Mouse (Mus musculus) hematopoietic stem cell, adult 5-6 weeks (primary cell): Measurements from ENCODE around the gene Ap1s3. TPM values are rescaled to one million over a fixed set of nuclear protein-coding genes. Genes with fewer than 3 reads are reported as not detected.

Experiments used
- ATAC-seq, 2 experiments: fragments of 125-278 bp in 1 of 2; replicated peaks in 1 of 2; 2 replicates each; pipeline ENCODE4 v1.8.0; 2016 to 2017; ENCODE audit warnings: inconsistent platforms in 2 of 2, mild to moderate bottlenecking in 2 of 2, moderate number of reproducible peaks in 2 of 2, low read depth in 1 of 2, moderate TSS enrichment in 1 of 2; ENCODE audit not compliant: low FRiP score in 2 of 2, poor library complexity in 2 of 2, severe bottlenecking in 2 of 2, insufficient read depth in 1 of 2, low TSS enrichment in 1 of 2
- total RNA-seq: library from RNA; stranded (forward); fragments of 172-1452, 232-1000 nt; gene quantifications from 2 replicates; pipeline ENCODE4 v1.2.3, GENCODE M21; 2017

Gene Ap1s3
- total RNA-seq, 1 experiment from 2014 or later: 9.7 TPM

- ATAC-seq: no peak
Observed at GRCm38 (mm10) chr1:79680777-79681176, 9.0 kb upstream of the Ap1s3 start.

GRCm38 (mm10) chr1:79678117-79678684 lies 6.4 kb upstream of the Ap1s3 start:
- ATAC-seq: no peak

- no peak for ATAC-seq
Observed at GRCm38 (mm10) chr1:79675716-79676115, 3.9 kb upstream of the Ap1s3 start.

GRCm38 (mm10) chr1:79671196-79671542 lies 603 bp downstream of the Ap1s3 start:
- ATAC-seq: peak; percentile 68 to 73

GRCm38 (mm10) chr1:79669419-79669974 lies 2.3 kb downstream of the Ap1s3 start:
- no peak for ATAC-seq

- ATAC-seq: no peak
Observed at GRCm38 (mm10) chr1:79664911-79665310, 6.9 kb downstream of the Ap1s3 start.

GRCm38 (mm10) chr1:79659598-79659997 lies 12.2 kb downstream of the Ap1s3 start:
- no peak for ATAC-seq

GRCm38 (mm10) chr1:79657411-79657810 lies 14.4 kb downstream of the Ap1s3 start:
- ATAC-seq: no peak

- no peak for ATAC-seq
Observed at GRCm38 (mm10) chr1:79655819-79656555, 15.8 kb downstream of the Ap1s3 start.

GRCm38 (mm10) chr1:79654948-79655347 lies 16.8 kb downstream of the Ap1s3 start:
- no peak for ATAC-seq

GRCm38 (mm10) chr1:79643411-79644110 lies 28.2 kb downstream of the Ap1s3 start:
- ATAC-seq: peak in 1 of 2 experiments; percentile 22; a peak in 2 of 4 replicates

GRCm38 (mm10) chr1:79642680-79643079 lies 29.1 kb downstream of the Ap1s3 start:
- no peak for ATAC-seq

- ATAC-seq: peak in 1 of 2 experiments; percentile 32; a peak in 1 of 4 replicates
Observed at GRCm38 (mm10) chr1:79641355-79641754, 30.4 kb downstream of the Ap1s3 start.

- no peak for ATAC-seq
Observed at GRCm38 (mm10) chr1:79640151-79640550, 31.6 kb downstream of the Ap1s3 start.

GRCm38 (mm10) chr1:79639683-79640082 lies 32.1 kb downstream of the Ap1s3 start:
- no peak for ATAC-seq

GRCm38 (mm10) chr1:79639107-79639506 lies 32.7 kb downstream of the Ap1s3 start:
- no peak for ATAC-seq

GRCm38 (mm10) chr1:79637768-79638167 lies 34.0 kb downstream of the Ap1s3 start:
- ATAC-seq: no peak

- no peak for ATAC-seq
Observed at GRCm38 (mm10) chr1:79631521-79631920, 40.3 kb downstream of the Ap1s3 start.
